Mouse (Mus musculus) heart, adult 18-20 months (tissue): ENCODE data around the gene Gm10720. TPM values are rescaled to one million over a fixed set of nuclear protein-coding genes. Genes with fewer than 3 reads are reported as not detected.
"Not testable (repeated sequence)": the region's sequence is repeated elsewhere in the genome, so short reads cannot be mapped to it uniquely, and the experiment has no call there.

Source experiments
- DNase-seq, 2 experiments: peaks; one replicate each; pipeline ENCODE4 v3.0.0; 2021 to 2022; ENCODE audit warnings: mixed read lengths in 1 of 2
- long read RNA-seq, 2 experiments: library from polyadenylated mRNA; stranded (forward); transcript quantifications; one replicate each; pipeline ENCODE4 v2.0.0; 2021
- total RNA-seq, 2 experiments: library from RNA; stranded (reverse); gene quantifications; 2 replicates each; pipeline ENCODE4 v1.2.3; 2021

Gene Gm10720
- total RNA-seq = not detected
- long read RNA-seq, experiment 1 = 0 reads
- long read RNA-seq, experiment 2 = 0 reads

DNA sequence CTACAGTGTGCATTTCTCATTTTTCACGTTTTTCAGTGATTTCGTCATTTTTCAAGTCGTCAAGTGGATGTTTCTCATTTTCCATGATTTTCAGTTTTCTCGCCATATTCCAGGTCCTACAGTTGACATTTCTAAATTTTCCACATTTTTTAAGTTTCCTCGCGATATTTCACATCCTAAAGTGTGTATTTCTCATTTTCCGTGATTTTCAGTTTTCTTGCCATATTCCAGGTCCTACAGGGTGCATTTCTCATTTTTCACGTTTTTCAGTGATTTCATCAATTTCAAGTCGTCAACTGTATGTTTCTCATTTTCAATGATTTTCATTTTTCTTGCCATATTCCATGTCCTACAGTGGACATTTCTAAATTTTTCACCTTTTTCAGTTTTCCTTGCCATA is at the start of gene Gm10720:
TSS of gene Gm10720 (plus strand) at position 301 of the 400 bp plus-strand sequence.
- DNase-seq = not testable (repeated sequence)

DNA sequence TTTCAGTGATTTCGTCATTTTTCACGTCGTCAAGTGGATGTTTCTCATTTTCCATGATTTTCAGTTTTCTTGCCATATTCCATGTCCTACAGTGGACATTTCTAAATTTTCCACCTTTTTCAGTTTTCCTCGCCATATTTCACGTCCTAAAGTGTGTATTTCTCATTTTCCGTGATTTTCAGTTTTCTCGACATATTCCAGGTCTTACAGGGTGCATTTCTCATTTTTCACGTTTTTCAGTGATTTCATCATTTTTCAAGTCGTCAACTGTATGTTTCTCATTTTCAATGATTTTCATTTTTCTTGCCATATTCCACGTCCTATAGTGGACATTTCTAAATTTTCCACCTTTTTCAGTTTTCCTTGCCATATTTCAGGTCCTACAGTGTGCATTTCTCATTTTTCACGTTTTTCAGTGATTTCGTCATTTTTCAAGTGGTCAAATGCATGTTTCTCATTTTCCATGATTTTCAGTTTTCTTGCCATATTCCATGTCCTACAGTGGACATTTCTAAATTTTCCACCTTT is 14.9 kb upstream of the Gm10720 start, which contains the start of gene Gm10722:
TSS of gene Gm10722 (plus strand) at position 478 of the 528 bp plus-strand sequence.
- peak in 1 of 2 experiments; percentile 12 for DNase-seq

GRCm38 (mm10) chr9:3001006-3001405 is 14.4 kb upstream of the Gm10720 start:
- DNase-seq = peak in 1 of 2 experiments; percentile 20

DNA sequence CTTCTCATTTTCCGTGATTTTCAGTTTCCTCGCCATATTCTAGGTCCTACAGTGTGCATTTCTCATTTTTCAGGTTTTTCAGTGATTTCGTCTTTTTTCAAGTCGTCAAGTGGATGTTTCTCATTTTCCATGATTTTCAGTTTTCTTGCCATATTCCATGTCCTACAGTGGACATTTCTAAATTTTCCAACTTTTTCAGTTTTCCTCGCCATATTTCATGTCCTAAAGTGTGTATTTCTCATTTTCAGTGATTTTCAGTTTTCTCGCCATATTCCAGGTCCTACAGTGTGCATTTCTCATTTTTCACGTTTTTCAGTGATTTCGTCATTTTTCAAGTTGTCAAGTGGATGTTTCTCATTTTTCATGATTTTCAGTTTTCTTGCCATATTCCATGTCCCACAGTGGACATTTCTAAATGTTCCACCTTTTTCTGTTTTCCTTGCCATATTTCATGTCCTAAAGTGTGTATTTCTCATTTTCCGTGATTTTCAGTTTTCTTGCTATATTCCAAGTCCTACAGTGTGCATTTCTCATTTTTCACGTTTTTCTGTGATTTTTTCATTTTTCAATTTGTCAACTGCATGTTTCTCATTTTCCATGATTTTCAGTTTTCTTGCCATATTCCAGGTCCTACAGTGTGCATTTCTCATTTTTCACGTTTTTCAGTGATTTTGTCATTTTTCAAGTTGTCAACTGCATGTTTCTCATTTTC is 13.3 kb upstream of the Gm10720 start:
- peak; percentile 94 to 97 for DNase-seq

DNA sequence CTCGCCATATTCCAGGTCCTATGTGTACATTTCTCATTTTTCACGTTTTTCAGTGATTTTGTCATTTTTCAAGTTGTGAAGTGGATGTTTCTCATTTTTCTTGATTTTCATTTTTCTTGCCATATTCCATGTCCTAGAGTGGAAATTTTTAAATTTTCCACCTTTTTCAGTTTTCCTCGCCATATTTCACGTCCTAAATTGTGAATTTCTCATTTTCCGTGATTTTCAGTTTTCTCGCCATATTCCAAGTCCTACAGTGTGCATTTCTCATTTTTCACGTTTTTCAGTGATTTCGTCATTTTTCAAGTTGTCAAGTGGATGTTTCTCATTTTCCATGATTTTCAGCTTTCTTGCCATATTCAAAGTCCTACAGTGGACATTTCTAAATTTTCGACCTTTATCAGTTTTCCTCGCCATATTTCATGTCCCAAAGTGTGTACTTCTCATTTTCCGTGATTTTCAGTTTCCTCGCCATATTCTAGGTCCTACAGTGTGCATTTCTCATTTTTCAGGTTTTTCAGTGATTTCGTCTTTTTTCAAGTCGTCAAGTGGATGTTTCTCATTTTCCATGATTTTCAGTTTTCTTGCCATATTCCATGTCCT is 12.6 kb upstream of the Gm10720 start, which contains the start of gene Gm11168:
TSS of gene Gm11168 (plus strand) at position 553 of the 603 bp plus-strand sequence.
- not testable (repeated sequence) for DNase-seq

DNA sequence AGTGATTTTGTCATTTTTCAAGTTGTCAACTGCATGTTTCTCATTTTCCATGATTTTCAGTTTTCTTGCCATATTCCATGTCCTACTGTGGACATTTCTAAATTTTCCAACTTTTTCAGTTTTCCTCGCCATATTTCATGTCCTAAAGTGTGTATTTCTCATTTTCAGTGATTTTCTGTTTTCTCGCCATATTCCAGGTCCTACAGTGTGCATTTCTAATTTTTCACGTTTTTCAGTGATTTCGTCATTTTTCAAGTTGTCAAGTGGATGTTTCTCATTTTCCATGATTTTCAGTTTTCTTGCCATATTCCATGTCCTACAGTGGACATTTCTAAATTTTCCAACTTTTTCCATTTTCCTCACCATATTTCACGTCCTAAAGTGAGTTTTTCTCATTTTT is 9.3 kb upstream of the Gm10720 start:
- DNase-seq = not testable (repeated sequence)

GRCm38 (mm10) chr9:3006636-3007035 is 8.8 kb upstream of the Gm10720 start:
- DNase-seq = peak; percentile 85 to 89

DNA sequence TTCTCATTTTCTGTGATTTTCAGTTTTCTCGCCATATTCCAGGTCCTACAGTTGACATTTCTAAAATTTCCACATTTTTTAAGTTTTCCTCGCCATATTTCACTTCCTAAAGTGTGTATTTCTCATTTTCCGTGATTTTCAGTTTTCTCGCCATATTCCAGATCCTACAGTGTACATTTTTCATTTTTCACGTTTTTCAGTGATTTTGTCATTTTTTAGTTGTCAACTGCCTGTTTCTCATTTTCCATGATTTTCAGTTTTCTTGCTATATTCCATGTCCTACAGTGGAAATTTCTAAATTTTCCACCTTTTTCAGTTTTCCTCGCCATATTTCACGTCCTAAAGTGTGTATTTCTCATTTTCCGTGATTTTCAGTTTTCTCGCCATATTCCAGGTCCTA is 8.2 kb upstream of the Gm10720 start:
- DNase-seq = not testable (repeated sequence)

DNA sequence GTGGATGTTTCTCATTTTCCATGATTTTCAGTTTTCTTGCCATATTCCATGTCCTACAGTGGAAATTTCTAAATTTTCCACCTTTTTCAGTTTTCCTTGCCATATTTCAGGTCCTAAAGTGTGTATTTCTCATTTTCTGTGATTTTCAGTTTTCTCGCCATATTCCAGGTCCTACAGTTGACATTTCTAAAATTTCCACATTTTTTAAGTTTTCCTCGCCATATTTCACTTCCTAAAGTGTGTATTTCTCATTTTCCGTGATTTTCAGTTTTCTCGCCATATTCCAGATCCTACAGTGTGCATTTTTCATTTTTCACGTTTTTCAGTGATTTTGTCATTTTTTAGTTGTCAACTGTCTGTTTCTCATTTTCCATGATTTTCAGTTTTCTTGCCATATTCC is 6.1 kb upstream of the Gm10720 start:
- DNase-seq = not testable (repeated sequence)

DNA sequence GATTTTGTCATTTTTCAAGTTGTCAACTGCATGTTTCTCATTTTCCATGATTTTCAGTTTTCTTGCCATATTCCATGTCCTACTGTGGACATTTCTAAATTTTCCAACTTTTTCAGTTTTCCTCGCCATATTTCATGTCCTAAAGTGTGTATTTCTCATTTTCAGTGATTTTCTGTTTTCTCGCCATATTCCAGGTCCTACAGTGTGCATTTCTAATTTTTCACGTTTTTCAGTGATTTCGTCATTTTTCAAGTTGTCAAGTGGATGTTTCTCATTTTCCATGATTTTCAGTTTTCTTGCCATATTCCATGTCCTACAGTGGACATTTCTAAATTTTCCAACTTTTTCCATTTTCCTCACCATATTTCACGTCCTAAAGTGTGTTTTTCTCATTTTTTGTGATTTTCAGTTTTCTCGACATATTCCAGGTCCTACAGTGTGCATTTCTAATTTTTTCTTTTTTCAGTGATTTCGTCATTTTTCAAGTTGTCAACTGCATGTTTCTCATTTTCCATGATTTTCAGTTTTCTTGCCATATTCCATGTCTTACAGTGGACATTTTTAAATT is 3.3 kb upstream of the Gm10720 start:
- DNase-seq = not testable (repeated sequence)

DNA sequence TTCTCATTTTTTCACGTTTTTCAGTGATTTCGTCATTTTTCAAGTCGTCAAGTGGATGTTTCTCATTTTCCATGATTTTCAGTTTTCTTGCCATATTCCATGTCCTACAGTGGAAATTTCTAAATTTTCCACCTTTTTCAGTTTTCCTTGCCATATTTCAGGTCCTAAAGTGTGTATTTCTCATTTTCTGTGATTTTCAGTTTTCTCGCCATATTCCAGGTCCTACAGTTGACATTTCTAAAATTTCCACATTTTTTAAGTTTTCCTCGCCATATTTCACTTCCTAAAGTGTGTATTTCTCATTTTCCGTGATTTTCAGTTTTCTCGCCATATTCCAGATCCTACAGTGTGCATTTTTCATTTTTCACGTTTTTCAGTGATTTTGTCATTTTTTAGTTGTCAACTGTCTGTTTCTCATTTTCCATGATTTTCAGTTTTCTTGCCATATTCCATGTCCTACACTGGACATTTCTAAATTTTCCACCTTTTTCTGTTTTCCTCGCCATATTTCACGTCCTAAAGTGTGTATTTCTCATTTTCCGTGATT is 2.6 kb upstream of the Gm10720 start, which contains the start of gene Gm10721:
TSS of gene Gm10721 (plus strand) at position 408 of the 547 bp plus-strand sequence.
- not testable (repeated sequence) for DNase-seq

GRCm38 (mm10) chr9:3015896-3016295 is 442 bp downstream of the Gm10720 start:
- not testable (repeated sequence) for DNase-seq

DNA sequence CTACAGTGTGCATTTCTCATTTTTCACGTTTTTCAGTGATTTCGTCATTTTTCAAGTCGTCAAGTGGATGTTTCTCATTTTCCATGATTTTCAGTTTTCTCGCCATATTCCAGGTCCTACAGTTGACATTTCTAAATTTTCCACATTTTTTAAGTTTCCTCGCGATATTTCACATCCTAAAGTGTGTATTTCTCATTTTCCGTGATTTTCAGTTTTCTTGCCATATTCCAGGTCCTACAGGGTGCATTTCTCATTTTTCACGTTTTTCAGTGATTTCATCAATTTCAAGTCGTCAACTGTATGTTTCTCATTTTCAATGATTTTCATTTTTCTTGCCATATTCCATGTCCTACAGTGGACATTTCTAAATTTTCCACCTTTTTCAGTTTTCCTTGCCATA is 1.7 kb downstream of the Gm10720 start, which contains the start of gene Gm10719:
TSS of gene Gm10719 (plus strand) at position 301 of the 400 bp plus-strand sequence.
- not testable (repeated sequence) for DNase-seq

DNA sequence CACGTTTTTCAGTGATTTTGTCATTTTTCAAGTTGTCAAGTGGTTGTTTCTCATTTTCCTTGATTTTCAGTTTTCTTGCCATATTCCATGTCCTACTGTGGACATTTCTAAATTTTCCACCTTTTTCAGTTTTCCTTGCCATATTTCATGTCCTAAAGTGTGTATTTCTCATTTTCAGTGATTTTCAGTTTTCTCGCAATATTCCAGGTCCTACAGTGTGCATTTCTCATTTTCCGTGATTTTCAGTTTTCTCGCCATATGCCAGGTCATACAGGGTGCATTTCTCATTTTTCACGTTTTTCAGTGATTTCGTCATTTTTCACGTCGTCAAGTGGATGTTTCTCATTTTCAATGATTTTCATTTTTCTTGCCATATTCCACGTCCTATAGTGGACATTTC is 3.5 kb downstream of the Gm10720 start:
- peak in 1 of 2 experiments; percentile 63 for DNase-seq

DNA sequence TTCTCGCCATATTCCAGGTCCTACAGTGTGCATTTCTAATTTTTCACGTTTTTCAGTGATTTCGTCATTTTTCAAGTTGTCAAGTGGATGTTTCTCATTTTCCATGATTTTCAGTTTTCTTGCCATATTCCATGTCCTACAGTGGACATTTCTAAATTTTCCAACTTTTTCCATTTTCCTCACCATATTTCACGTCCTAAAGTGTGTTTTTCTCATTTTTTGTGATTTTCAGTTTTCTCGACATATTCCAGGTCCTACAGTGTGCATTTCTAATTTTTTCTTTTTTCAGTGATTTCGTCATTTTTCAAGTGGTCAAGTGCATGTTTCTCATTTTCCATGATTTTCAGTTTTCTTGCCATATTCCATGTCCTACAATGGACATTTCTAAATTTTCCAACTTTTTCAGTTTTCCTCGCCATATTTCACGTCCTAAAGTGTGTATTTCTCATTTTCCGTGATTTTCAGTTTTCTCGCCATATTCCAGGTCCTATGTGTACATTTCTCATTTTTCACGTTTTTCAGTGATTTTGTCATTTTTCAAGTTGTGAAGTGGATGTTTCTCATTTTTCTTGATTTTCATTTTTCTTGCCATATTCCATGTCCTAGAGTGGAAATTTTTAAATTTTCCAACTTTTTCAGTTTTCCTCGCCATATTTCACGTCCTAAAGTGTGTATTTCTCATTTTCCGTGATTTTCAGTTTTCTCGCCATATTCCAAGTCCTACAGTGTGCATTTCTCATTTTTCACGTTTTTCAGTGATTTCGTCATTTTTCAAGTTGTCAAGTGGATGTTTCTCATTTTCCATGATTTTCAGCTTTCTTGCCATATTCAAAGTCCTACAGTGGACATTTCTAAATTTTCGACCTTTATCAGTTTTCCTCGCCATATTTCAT is 4.6 kb downstream of the Gm10720 start:
- DNase-seq = peak; percentile 43 to 60

GRCm38 (mm10) chr9:3022316-3023008 is 7.0 kb downstream of the Gm10720 start:
- peak; percentile 58 to 62 for DNase-seq

GRCm38 (mm10) chr9:3023312-3023984 is 8.0 kb downstream of the Gm10720 start, which contains the start of gene Gm10718:
Gene Gm10718 (plus strand): TSS chr9:3023547.
- peak in 1 of 2 experiments; percentile 5 for DNase-seq

- DNase-seq = peak; percentile 56 to 73
These were observed 8.7 kb downstream of the Gm10720 start for GRCm38 (mm10) chr9:3023985-3024648.

DNA sequence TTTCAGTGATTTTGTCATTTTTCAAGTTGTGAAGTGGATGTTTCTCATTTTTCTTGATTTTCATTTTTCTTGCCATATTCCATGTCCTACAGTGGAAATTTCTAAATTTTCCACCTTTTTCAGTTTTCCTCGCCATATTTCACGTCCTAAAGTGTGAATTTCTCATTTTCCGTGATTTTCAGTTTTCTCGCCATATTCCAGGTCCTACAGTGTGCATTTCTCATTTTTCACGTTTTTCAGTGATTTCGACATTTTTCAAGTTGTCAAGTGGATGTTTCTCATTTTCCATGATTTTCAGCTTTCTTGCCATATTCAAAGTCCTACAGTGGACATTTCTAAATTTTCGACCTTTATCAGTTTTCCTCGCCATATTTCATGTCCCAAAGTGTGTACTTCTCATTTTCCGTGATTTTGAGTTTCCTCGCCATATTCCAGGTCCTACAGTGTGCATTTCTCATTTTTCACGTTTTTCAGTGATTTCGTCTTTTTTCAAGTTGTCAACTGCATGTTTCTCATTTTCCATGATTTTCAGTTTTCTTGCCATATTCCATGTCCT is 9.5 kb downstream of the Gm10720 start, which contains the start of gene Gm10717:
TSS of gene Gm10717 (plus strand) at position 506 of the 556 bp plus-strand sequence.
- DNase-seq = peak; percentile 22 to 35
